Mouse (Mus musculus) embryonic facial prominence, embryonic 10.5 days (tissue): ENCODE measurements around the gene Igll1. TPM values are rescaled to one million over a fixed set of nuclear protein-coding genes. Genes with fewer than 3 reads are reported as not detected.

Experiments used
- DNase-seq: peaks from one replicate; pipeline ENCODE4 v3.0.0-alpha.2; 2017; ENCODE audit warnings: low spot score
- H3K27ac ChIP-seq: fragments of 300-500 bp; sonication (generic); replicated peaks from 2 replicates; pipeline ENCODE4 v1.5.1; 2016; ENCODE audit warnings: mild to moderate bottlenecking
- H3K27me3 ChIP-seq: fragments of 300-500 bp; sonication (generic); replicated peaks from 2 replicates; pipeline ENCODE4 v1.6.1; 2016; ENCODE audit warnings: low read depth, mild to moderate bottlenecking; ENCODE audit not compliant: poor library complexity, severe bottlenecking
- H3K36me3 ChIP-seq: fragments of 300-500 bp; sonication (generic); replicated peaks from 2 replicates; pipeline ENCODE4 v1.6.1; 2016; ENCODE audit warnings: mild to moderate bottlenecking, moderate library complexity
- H3K4me1 ChIP-seq: fragments of 300-500 bp; sonication (generic); 2 replicates; pipeline ENCODE4 v1.6.1; 2016
- H3K4me3 ChIP-seq: fragments of 300-500 bp; sonication (generic); 2 replicates; pipeline ENCODE4 v1.5.1; 2016; ENCODE audit warnings: mild to moderate bottlenecking, moderate library complexity
- H3K9me3 ChIP-seq: fragments of 300-500 bp; sonication (generic); 2 replicates; pipeline ENCODE4 v1.6.1; 2016; ENCODE audit warnings: mild to moderate bottlenecking
- WGBS: fragments of 180-500 bp; shearing (Covaris S2); methylation state at CpG from one replicate; pipeline ENCODE4 v1.1.7; 2016; 5-methylcytosine and 5-hydroxymethylcytosine counted together
- polyA plus RNA-seq: library from polyadenylated mRNA; unstranded; fragments of >200 nt; fragmentation: Nextera tagmentation; extraction: Ambion mirVana; gene quantifications from 2 replicates; pipeline ENCODE4 v1.2.1, GENCODE M21; 2016

Gene Igll1
- polyA plus RNA-seq, 1 experiment from 2014 or later, result not detected

DNA sequence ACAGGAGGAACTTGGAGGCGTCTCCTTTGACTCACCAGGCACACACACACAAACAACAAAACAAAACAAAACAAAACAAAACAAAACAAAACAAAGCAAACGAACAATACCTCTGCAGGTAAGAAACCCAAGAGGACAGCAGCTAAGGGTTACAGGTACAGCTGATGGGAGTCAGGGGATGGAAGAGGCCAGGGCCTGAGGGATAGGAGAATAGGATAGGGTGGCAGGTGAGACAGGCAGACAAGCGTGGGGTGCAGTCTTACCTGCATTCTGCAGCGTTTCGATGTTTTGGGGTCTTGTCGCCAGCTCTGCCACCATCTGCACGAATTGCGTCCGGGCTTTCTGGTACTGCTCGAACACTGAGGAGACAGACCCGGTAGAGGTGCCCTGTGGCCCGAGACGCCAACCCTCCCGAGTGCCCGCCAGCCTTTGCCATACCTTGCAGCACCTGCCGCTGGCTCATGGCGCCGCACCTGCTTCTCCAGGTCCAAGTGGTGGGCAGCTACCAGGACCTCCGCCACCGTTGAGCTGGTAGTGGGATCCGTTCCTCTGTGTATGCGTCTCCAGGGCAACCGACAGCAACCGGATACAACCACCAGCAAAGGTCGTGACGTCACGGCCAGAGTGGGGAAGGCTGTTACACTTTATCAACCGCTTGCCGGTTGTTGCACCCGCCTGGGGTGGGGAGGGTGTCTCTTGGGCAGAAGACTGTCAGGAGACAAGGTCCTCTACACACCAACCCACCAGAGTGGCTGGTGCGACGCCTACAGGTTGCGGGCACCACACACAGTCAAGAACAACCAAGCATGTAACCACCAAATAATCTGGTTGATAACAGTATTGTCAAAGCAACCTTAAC is 34.8 kb downstream of the Igll1 start, which contains the start of gene Spag6l:
Gene Spag6l, minus strand, starts transcription at position 700 of the 859 bp plus-strand sequence.
- Histone ChIP-seq H3K27me3 (no peaks in the 10 kb centered on the region), H3K4me3 (peak within 1 kb of the TSS; percentile 63), H3K36me3 (no peaks in the 10 kb centered on the region), H3K27ac (no peak within 1 kb of the TSS), H3K9me3 (no peaks in the 10 kb centered on the region), H3K4me1 (peaks cover 7% of the 10 kb centered on the region; the same call in 1 of the 2 replicates)
- DNase-seq, result peak; percentile 80
- WGBS, result 7% methylated on average over 33 of the region's 33 CpGs

DNA sequence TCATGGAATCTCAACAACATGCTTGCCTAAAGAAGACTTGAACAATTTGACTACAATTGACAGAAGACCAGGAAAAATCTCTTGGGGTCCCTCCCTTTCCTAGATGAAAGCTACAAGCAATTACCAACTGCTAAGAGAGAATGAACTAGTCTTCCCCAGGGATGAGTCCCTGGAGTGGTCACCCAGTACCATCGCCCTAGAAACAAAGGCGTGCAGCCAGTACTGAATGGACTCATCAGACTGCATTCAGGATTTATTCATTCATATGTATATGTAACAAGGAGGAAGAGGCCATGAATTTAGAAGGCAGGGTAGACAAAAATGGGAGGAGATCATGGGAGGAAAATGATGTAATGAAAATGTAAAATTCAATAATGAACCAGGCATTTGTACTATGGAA is 37.6 kb downstream of the Igll1 start:
- Histone ChIP-seq H3K4me3 (no peak overlapping the region), H3K4me1 (peaks cover 7% of the 10 kb centered on the region; the same call in 1 of the 2 replicates), H3K9me3 (no peaks in the 10 kb centered on the region), H3K36me3 (no peaks in the 10 kb centered on the region), H3K27me3 (no peaks in the 10 kb centered on the region), H3K27ac (no peak overlapping the region)
- WGBS, result 93% methylated on average over 2 of the region's 2 CpGs
- DNase-seq, result no peak

DNA sequence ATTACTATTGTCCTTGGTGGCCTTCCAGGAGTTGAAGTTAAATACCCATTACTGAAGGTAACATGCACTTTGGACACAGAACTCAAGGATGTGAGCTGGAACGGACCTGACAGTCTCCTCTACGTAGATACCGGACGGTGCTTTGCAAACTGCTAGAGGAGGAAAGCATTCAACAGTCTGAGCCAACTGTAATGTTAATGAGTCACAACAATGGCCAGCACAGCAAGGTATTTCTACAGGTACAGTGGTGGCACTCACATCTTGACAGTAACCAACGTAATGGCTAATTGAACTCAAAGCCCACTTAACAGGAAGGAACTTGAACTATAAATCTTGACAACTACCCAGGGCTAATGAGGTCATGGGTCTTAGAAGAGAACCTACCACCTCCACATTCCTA is 38.3 kb downstream of the Igll1 start:
- no peaks in the 10 kb centered on the region for H3K27me3 ChIP-seq
- no peak overlapping the region for H3K27ac ChIP-seq
- H3K4me1 ChIP-seq, result peaks cover 7% of the 10 kb centered on the region; the same call in 1 of the 2 replicates
- no peak for DNase-seq
- no peak overlapping the region for H3K4me3 ChIP-seq
- H3K36me3 ChIP-seq, result no peaks in the 10 kb centered on the region
- no peaks in the 10 kb centered on the region for H3K9me3 ChIP-seq
- 37% methylated on average over 5 of the region's 5 CpGs for WGBS

Other genes starting within 250 kb of the Igll1 start
- not detected in 2 replicates for gene Olfr19, start 187.6 kb downstream of the Igll1 start, polyA plus RNA-seq
- 0.50 and 0.67 TPM in 2 replicates for gene Spag6l, start 34.5 kb downstream of the Igll1 start, polyA plus RNA-seq
- gene Top3b, start 6.8 kb upstream of the Igll1 start, polyA plus RNA-seq, result 71.7 and 78.5 TPM in 2 replicates
- 1.4 and 2.7 TPM in 2 replicates for gene Vpreb1, start 6.9 kb upstream of the Igll1 start, polyA plus RNA-seq
- gene Ppm1f, start 32.5 kb upstream of the Igll1 start, polyA plus RNA-seq, result 33.8 and 35.7 TPM in 2 replicates
- 141 TPM in 2 replicates for gene Mapk1, start 119.4 kb upstream of the Igll1 start, polyA plus RNA-seq
- 89.9 and 95.5 TPM in 2 replicates for gene Ypel1, start 205.7 kb upstream of the Igll1 start, polyA plus RNA-seq
- gene Ppil2, start 247.3 kb upstream of the Igll1 start, polyA plus RNA-seq, result 150 TPM in 2 replicates